Mouse (Mus musculus): ENCODE data around the gene Olfr1112.

DNA sequence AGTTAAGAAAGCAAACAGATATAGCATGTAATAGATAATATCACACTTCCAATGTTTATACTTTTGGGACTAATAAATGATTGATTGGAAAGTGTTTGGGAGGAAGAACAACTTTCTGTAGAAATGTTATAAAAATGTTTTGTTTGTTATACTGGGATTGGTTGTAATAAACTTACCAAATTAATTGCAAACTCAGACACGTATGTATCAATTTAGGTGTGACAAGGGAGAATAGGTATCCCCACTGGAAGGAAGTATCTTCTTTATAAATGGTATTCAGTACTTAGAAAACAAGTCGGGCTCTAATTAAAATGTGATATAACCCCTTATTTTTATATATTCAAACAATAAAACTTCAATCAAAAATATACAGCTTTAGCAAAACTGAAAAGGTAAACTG, 21.1 kb downstream of the Olfr1112 start, which contains the start of gene Olfr1113:
- TF ChIP-seq CTCF (IDR thresholded peaks at IDR 0.05; ENCODE audit: control insufficient read depth, insufficient read depth, low read length) (no peak), POLR2A (IDR thresholded peaks at IDR 0.05; ENCODE audit: borderline replicate concordance, control insufficient read depth, low read depth, low read length) (no peak)

Data from bone marrow, adult 2 months (tissue).